Mouse (Mus musculus): ENCODE results near the gene Ccdc51. TPM values are rescaled to one million over a fixed set of nuclear protein-coding genes. Genes with fewer than 3 reads are reported as not detected.

Ccdc51 gene
- 21.9 TPM in 2 replicates for polyA plus RNA-seq (2014; fragmentation: Nextera tagmentation; extraction: Ambion mirVana)

GRCm38 (mm10) chr9:109082124-109082800 lies at the start of gene Ccdc51, which contains the start of gene Tma7:
Gene Ccdc51, plus strand, starts transcription at chr9:109082493.
Gene Tma7, minus strand, starts transcription at chr9:109082587.
- Histone ChIP-seq H3K9me3 (ENCODE audit: control insufficient read depth, low read length) (no peaks in the 10 kb centered on the region), H3K9ac (ENCODE audit: low read depth, low read length) (peak within 1 kb of the TSS; percentile 81), H3K4me1 (replicated peaks; ENCODE audit: control insufficient read depth, insufficient read depth, low read length) (peaks cover 17% of the 10 kb centered on the region), H3K27ac (ENCODE audit: low read depth, low read length) (peak within 1 kb of the TSS; percentile 60), H3K4me3 (ENCODE audit: low read depth, low read length) (peak within 1 kb of the TSS; percentile 84), H3K36me3 (ENCODE audit: control insufficient read depth, insufficient read depth, low read length) (peaks cover 9% of the 10 kb centered on the region; the same call in 1 of the 2 replicates), H3K27me3 (replicated peaks; ENCODE audit: control insufficient read depth, insufficient read depth, low read length) (no peaks in the 10 kb centered on the region), H3K4me2 (peak within 1 kb of the TSS; percentile 65)
- DNase-seq (ENCODE audit: low spot score) (peak; percentile 85), ATAC-seq (replicated peaks; ENCODE audit: low FRiP score) (peak; percentile 98)
- under 1% methylated on average over 37 of the region's 37 CpGs for WGBS

GRCm38 (mm10) chr9:109038086-109038895 lies 44.0 kb upstream of the Ccdc51 start, which contains the start of gene Shisa5:
Gene Shisa5, plus strand, starts transcription at chr9:109038565.
- ATAC-seq (replicated peaks; ENCODE audit: low FRiP score) (peak; percentile 88), DNase-seq (ENCODE audit: low spot score) (peak; percentile 85)
- Histone ChIP-seq H3K27me3 (replicated peaks; ENCODE audit: control insufficient read depth, insufficient read depth, low read length) (no peaks in the 10 kb centered on the region), H3K27ac (ENCODE audit: low read depth, low read length) (no peak within 1 kb of the TSS; the same call in 1 of the 2 replicates), H3K9ac (ENCODE audit: low read depth, low read length) (peak within 1 kb of the TSS; percentile 70), H3K36me3 (ENCODE audit: control insufficient read depth, insufficient read depth, low read length) (no peaks in the 10 kb centered on the region), H3K4me3 (ENCODE audit: low read depth, low read length) (peak within 1 kb of the TSS; percentile 72), H3K9me3 (ENCODE audit: control insufficient read depth, low read length) (no peaks in the 10 kb centered on the region), H3K4me1 (replicated peaks; ENCODE audit: control insufficient read depth, insufficient read depth, low read length) (peaks cover 17% of the 10 kb centered on the region), H3K4me2 (peak within 1 kb of the TSS; percentile 93)
- WGBS = 1% methylated on average over 36 of the region's 40 CpGs

GRCm38 (mm10) chr9:109038901-109039364 lies 43.4 kb upstream of the Ccdc51 start:
- Histone ChIP-seq H3K36me3 (ENCODE audit: control insufficient read depth, insufficient read depth, low read length) (no peaks in the 10 kb centered on the region), H3K4me2 (peak overlapping the region; percentile 93), H3K4me1 (replicated peaks; ENCODE audit: control insufficient read depth, insufficient read depth, low read length) (peaks cover 17% of the 10 kb centered on the region), H3K27ac (ENCODE audit: low read depth, low read length) (no peak overlapping the region), H3K9ac (ENCODE audit: low read depth, low read length) (peak overlapping the region; percentile 70), H3K27me3 (replicated peaks; ENCODE audit: control insufficient read depth, insufficient read depth, low read length) (no peaks in the 10 kb centered on the region), H3K4me3 (ENCODE audit: low read depth, low read length) (peak overlapping the region; percentile 72), H3K9me3 (ENCODE audit: control insufficient read depth, low read length) (no peaks in the 10 kb centered on the region)
- DNase-seq (ENCODE audit: low spot score) (no peak), ATAC-seq (replicated peaks; ENCODE audit: low FRiP score) (peak; percentile 50)
- 18% methylated on average over 8 of the region's 8 CpGs for WGBS

GRCm38 (mm10) chr9:109039681-109040080 lies 42.6 kb upstream of the Ccdc51 start:
- peak overlapping the region; percentile 93 for H3K4me2 ChIP-seq
- H3K4me1 ChIP-seq (replicated peaks; ENCODE audit: control insufficient read depth, insufficient read depth, low read length) = peaks cover 17% of the 10 kb centered on the region
- no peak overlapping the region for H3K9ac ChIP-seq (ENCODE audit: low read depth, low read length)
- H3K9me3 ChIP-seq (ENCODE audit: control insufficient read depth, low read length) = no peaks in the 10 kb centered on the region
- no peak overlapping the region for H3K4me3 ChIP-seq (ENCODE audit: low read depth, low read length)
- H3K27me3 ChIP-seq (replicated peaks; ENCODE audit: control insufficient read depth, insufficient read depth, low read length) = no peaks in the 10 kb centered on the region
- DNase-seq (ENCODE audit: low spot score) (no peak), ATAC-seq (replicated peaks; ENCODE audit: low FRiP score) (no peak)
- no peak overlapping the region for H3K27ac ChIP-seq (ENCODE audit: low read depth, low read length)
- 75% methylated on average over 4 of the region's 4 CpGs for WGBS
- H3K36me3 ChIP-seq (ENCODE audit: control insufficient read depth, insufficient read depth, low read length) = no peaks in the 10 kb centered on the region

- ATAC-seq (replicated peaks; ENCODE audit: low FRiP score) = no peak
- Histone ChIP-seq H3K4me1 (replicated peaks; ENCODE audit: control insufficient read depth, insufficient read depth, low read length) (peaks cover 17% of the 10 kb centered on the region), H3K9me3 (ENCODE audit: control insufficient read depth, low read length) (no peaks in the 10 kb centered on the region), H3K27ac (ENCODE audit: low read depth, low read length) (no peak overlapping the region), H3K36me3 (ENCODE audit: control insufficient read depth, insufficient read depth, low read length) (no peaks in the 10 kb centered on the region), H3K9ac (ENCODE audit: low read depth, low read length) (no peak overlapping the region), H3K4me3 (ENCODE audit: low read depth, low read length) (no peak overlapping the region), H3K4me2 (no peak overlapping the region), H3K27me3 (replicated peaks; ENCODE audit: control insufficient read depth, insufficient read depth, low read length) (no peaks in the 10 kb centered on the region)
- 83% methylated on average over 8 of the region's 8 CpGs for WGBS
- no peak for DNase-seq (ENCODE audit: low spot score)
Observed at GRCm38 (mm10) chr9:109040216-109040615, 42.1 kb upstream of the Ccdc51 start.

GRCm38 (mm10) chr9:109040906-109041305 lies 41.4 kb upstream of the Ccdc51 start:
- WGBS = 42% methylated on average over 6 of the region's 6 CpGs
- Histone ChIP-seq H3K9ac (ENCODE audit: low read depth, low read length) (no peak overlapping the region), H3K36me3 (ENCODE audit: control insufficient read depth, insufficient read depth, low read length) (no peaks in the 10 kb centered on the region), H3K4me3 (ENCODE audit: low read depth, low read length) (no peak overlapping the region), H3K9me3 (ENCODE audit: control insufficient read depth, low read length) (no peaks in the 10 kb centered on the region), H3K4me1 (replicated peaks; ENCODE audit: control insufficient read depth, insufficient read depth, low read length) (peaks cover 17% of the 10 kb centered on the region), H3K27me3 (replicated peaks; ENCODE audit: control insufficient read depth, insufficient read depth, low read length) (no peaks in the 10 kb centered on the region), H3K4me2 (no peak overlapping the region), H3K27ac (ENCODE audit: low read depth, low read length) (no peak overlapping the region)
- DNase-seq (ENCODE audit: low spot score) = no peak
- ATAC-seq (replicated peaks; ENCODE audit: low FRiP score) = peak; percentile 43; the same call in 1 of the 2 replicates

- 80% methylated on average over 7 of the region's 7 CpGs for WGBS
- no peak for ATAC-seq (replicated peaks; ENCODE audit: low FRiP score)
- H3K27ac ChIP-seq (ENCODE audit: low read depth, low read length) = no peak overlapping the region
Observed at GRCm38 (mm10) chr9:109041351-109041750, 40.9 kb upstream of the Ccdc51 start.

GRCm38 (mm10) chr9:109046306-109046705 lies 36.0 kb upstream of the Ccdc51 start:
- Histone ChIP-seq H3K4me2 (no peak overlapping the region), H3K4me1 (replicated peaks; ENCODE audit: control insufficient read depth, insufficient read depth, low read length) (no peaks in the 10 kb centered on the region), H3K9me3 (ENCODE audit: control insufficient read depth, low read length) (no peaks in the 10 kb centered on the region), H3K27me3 (replicated peaks; ENCODE audit: control insufficient read depth, insufficient read depth, low read length) (no peaks in the 10 kb centered on the region), H3K27ac (ENCODE audit: low read depth, low read length) (no peak overlapping the region), H3K36me3 (ENCODE audit: control insufficient read depth, insufficient read depth, low read length) (no peaks in the 10 kb centered on the region), H3K9ac (ENCODE audit: low read depth, low read length) (no peak overlapping the region), H3K4me3 (ENCODE audit: low read depth, low read length) (no peak overlapping the region)
- WGBS = 35% methylated on average over 5 of the region's 5 CpGs
- DNase-seq (ENCODE audit: low spot score) = no peak
- peak; percentile 34; the same call in 1 of the 2 replicates for ATAC-seq (replicated peaks; ENCODE audit: low FRiP score)

More at GRCm38 (mm10) chr9:109041351-109041750, 40.9 kb upstream of the Ccdc51 start:
- no peaks in the 10 kb centered on the region for H3K9me3 ChIP-seq (ENCODE audit: control insufficient read depth, low read length)
- H3K36me3 ChIP-seq (ENCODE audit: control insufficient read depth, insufficient read depth, low read length) = no peaks in the 10 kb centered on the region
- H3K4me3 ChIP-seq (ENCODE audit: low read depth, low read length) = no peak overlapping the region
- H3K27me3 ChIP-seq (replicated peaks; ENCODE audit: control insufficient read depth, insufficient read depth, low read length) = no peaks in the 10 kb centered on the region
- peaks cover 17% of the 10 kb centered on the region for H3K4me1 ChIP-seq (replicated peaks; ENCODE audit: control insufficient read depth, insufficient read depth, low read length)
- DNase-seq (ENCODE audit: low spot score) = no peak
- H3K4me2 ChIP-seq = no peak overlapping the region
- no peak overlapping the region for H3K9ac ChIP-seq (ENCODE audit: low read depth, low read length)
